Mouse (Mus musculus): Measurements from ENCODE around the gene Kif1a.

DNA sequence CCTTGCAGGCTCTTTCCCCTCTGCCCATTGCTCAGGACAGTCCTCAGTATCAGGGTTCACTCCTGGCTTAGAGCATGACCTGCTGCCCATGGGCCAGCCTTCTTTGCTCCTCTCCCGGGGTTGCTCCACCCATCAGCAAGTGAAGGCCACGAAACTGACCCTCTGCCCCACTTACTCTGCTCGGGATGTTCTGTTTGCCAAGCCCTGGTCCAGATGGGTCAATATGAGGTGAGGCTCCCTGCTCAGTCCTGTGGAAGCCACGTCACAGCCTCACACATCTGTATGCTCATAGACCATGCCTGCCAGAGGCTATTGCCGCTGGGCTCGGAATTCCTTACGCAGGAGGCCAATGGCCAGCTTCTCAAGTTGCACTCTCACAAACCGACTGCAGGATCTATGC, 26.5 kb upstream of the Kif1a start:
- no peak for TF ChIP-seq CTCF (IDR thresholded peaks at IDR 0.05 in 2 of 3, conservative IDR thresholded peaks at IDR 0.05 in 1 of 3; ENCODE audit: control insufficient read depth in 1 of 3, insufficient read depth in 1 of 3, low read depth in 2 of 3, low read length in 3 of 3, poor library complexity in 1 of 3, severe bottlenecking in 1 of 3)
- TF ChIP-seq ZMIZ1 (IDR thresholded peaks at IDR 0.05; ENCODE audit: low read depth, low read length) = no peak
- no peak for TF ChIP-seq MYC (IDR thresholded peaks at IDR 0.05; ENCODE audit: low read depth, low read length)
- no peak for TF ChIP-seq TCF12 (IDR thresholded peaks at IDR 0.05; ENCODE audit: low read depth, low read length)
- TF ChIP-seq E2F4 (IDR thresholded peaks at IDR 0.05; ENCODE audit: borderline replicate concordance, low read depth, low read length) = no peak

Data from MEL (cell line).